Mouse (Mus musculus) cerebellum, postnatal 25 days (tissue): ENCODE measurements around the gene Plxdc2.

Experiments
- DNase-seq, 2 experiments: peaks; one replicate each; pipeline ENCODE4 v3.0.0; 2021; ENCODE audit warnings: mixed read lengths in 2 of 2

Plxdc2 gene

GRCm38 (mm10) chr2:16578153-16578552, 222.0 kb downstream of the Plxdc2 start:
- no peak for DNase-seq

GRCm38 (mm10) chr2:16588546-16588945, 232.4 kb downstream of the Plxdc2 start:
- DNase-seq: no peak

GRCm38 (mm10) chr2:16595451-16595850, 239.3 kb downstream of the Plxdc2 start:
- no peak for DNase-seq

GRCm38 (mm10) chr2:16598231-16598630, 242.1 kb downstream of the Plxdc2 start:
- DNase-seq: no peak

- DNase-seq: no peak
Measured at GRCm38 (mm10) chr2:16604291-16604690, 248.2 kb downstream of the Plxdc2 start.

- no peak for DNase-seq
Measured at GRCm38 (mm10) chr2:16607792-16608586, 251.9 kb downstream of the Plxdc2 start.

- no peak for DNase-seq
Measured at GRCm38 (mm10) chr2:16642061-16642460, 286.0 kb downstream of the Plxdc2 start.

- no peak for DNase-seq
Measured at GRCm38 (mm10) chr2:16651713-16652112, 295.6 kb downstream of the Plxdc2 start.

GRCm38 (mm10) chr2:16664516-16664915, 308.4 kb downstream of the Plxdc2 start:
- DNase-seq: no peak

GRCm38 (mm10) chr2:16668391-16668790, 312.3 kb downstream of the Plxdc2 start:
- peak in 1 of 2 experiments; percentile 22 for DNase-seq

- no peak for DNase-seq
Measured at GRCm38 (mm10) chr2:16682905-16683304, 326.8 kb downstream of the Plxdc2 start.

- no peak for DNase-seq
Measured at GRCm38 (mm10) chr2:16683739-16684138, 327.6 kb downstream of the Plxdc2 start.

GRCm38 (mm10) chr2:16684529-16684928, 328.4 kb downstream of the Plxdc2 start:
- no peak for DNase-seq

GRCm38 (mm10) chr2:16696390-16696789, 340.3 kb downstream of the Plxdc2 start:
- DNase-seq: no peak

GRCm38 (mm10) chr2:16697181-16697580, 341.1 kb downstream of the Plxdc2 start:
- no peak for DNase-seq

- peak in 1 of 2 experiments; percentile 11 for DNase-seq
Measured at GRCm38 (mm10) chr2:16706227-16706626, 350.1 kb downstream of the Plxdc2 start.

- DNase-seq: no peak
Measured at GRCm38 (mm10) chr2:16709885-16710284, 353.8 kb downstream of the Plxdc2 start.

GRCm38 (mm10) chr2:16731033-16731432, 374.9 kb downstream of the Plxdc2 start:
- no peak for DNase-seq

- no peak for DNase-seq
Measured at GRCm38 (mm10) chr2:16734381-16734780, 378.3 kb downstream of the Plxdc2 start.

GRCm38 (mm10) chr2:16738241-16738640, 382.1 kb downstream of the Plxdc2 start:
- DNase-seq: peak in 1 of 2 experiments; percentile 5

- no peak for DNase-seq
Measured at GRCm38 (mm10) chr2:16741813-16742212, 385.7 kb downstream of the Plxdc2 start.

GRCm38 (mm10) chr2:16743568-16743967, 387.5 kb downstream of the Plxdc2 start:
- no peak for DNase-seq

GRCm38 (mm10) chr2:16749302-16749909, 393.3 kb downstream of the Plxdc2 start:
- DNase-seq: no peak

- no peak for DNase-seq
Measured at GRCm38 (mm10) chr2:16757158-16757557, 401.1 kb downstream of the Plxdc2 start.
